Mouse (Mus musculus) cerebellum, postnatal 14 days (tissue): ENCODE data around the gene Lrrc29.

Experiments used
- DNase-seq, 2 experiments: peaks; one replicate each; pipeline ENCODE4 v3.0.0; 2021; ENCODE audit warnings: mixed read lengths in 2 of 2

Lrrc29 gene

GRCm38 (mm10) chr8:105326141-105326672 is at the start of gene Lrrc29, which contains the start of gene Tmem208:
TSS of gene Lrrc29 (minus strand) at chr8:105326278.
TSS of gene Tmem208 (plus strand) at chr8:105326354.
- peak; percentile 99 for DNase-seq

GRCm38 (mm10) chr8:105374513-105374966 is 48.5 kb upstream of the Lrrc29 start:
- DNase-seq, result peak in 1 of 2 experiments; percentile 73

GRCm38 (mm10) chr8:105373032-105373431 is 47.0 kb upstream of the Lrrc29 start, which contains the start of gene Plekhg4:
TSS of gene Plekhg4 (plus strand) at chr8:105373274.
- no peak for DNase-seq

GRCm38 (mm10) chr8:105372473-105372872 is 46.4 kb upstream of the Lrrc29 start:
- peak; percentile 59 for DNase-seq

- peak in 1 of 2 experiments; percentile 64 for DNase-seq
Observed at GRCm38 (mm10) chr8:105367107-105367506, 41.0 kb upstream of the Lrrc29 start.

GRCm38 (mm10) chr8:105361751-105362702 is 35.9 kb upstream of the Lrrc29 start:
- DNase-seq, result no peak

GRCm38 (mm10) chr8:105359646-105360045 is 33.6 kb upstream of the Lrrc29 start:
- DNase-seq, result peak; percentile 55 to 60

GRCm38 (mm10) chr8:105359208-105359607 is 33.1 kb upstream of the Lrrc29 start:
- no peak for DNase-seq

- DNase-seq, result no peak
Observed at GRCm38 (mm10) chr8:105356681-105357080, 30.6 kb upstream of the Lrrc29 start.

GRCm38 (mm10) chr8:105355179-105356024 is 29.3 kb upstream of the Lrrc29 start:
- DNase-seq, result no peak

- DNase-seq, result no peak
Observed at GRCm38 (mm10) chr8:105354549-105354948, 28.5 kb upstream of the Lrrc29 start.

- DNase-seq, result peak; percentile 78 to 82
Observed at GRCm38 (mm10) chr8:105353583-105354135, 27.6 kb upstream of the Lrrc29 start.

GRCm38 (mm10) chr8:105350186-105350585 is 24.1 kb upstream of the Lrrc29 start:
- DNase-seq, result peak in 1 of 2 experiments; percentile 50

GRCm38 (mm10) chr8:105349096-105349771 is 23.2 kb upstream of the Lrrc29 start:
- peak; percentile 76 to 80 for DNase-seq

GRCm38 (mm10) chr8:105348450-105349095 is 22.5 kb upstream of the Lrrc29 start, which contains the start of gene Slc9a5:
TSS of gene Slc9a5 (plus strand) at chr8:105348843.
- peak; percentile 76 to 82 for DNase-seq

- DNase-seq, result peak; percentile 91 to 95
Observed at GRCm38 (mm10) chr8:105347428-105348221, 21.5 kb upstream of the Lrrc29 start, which contains the start of gene Fhod1. TSS of gene Fhod1 (minus strand) at chr8:105347953.

- DNase-seq, result peak; percentile 35 to 44
Observed at GRCm38 (mm10) chr8:105346611-105347427, 20.7 kb upstream of the Lrrc29 start.

GRCm38 (mm10) chr8:105345061-105345975 is 19.2 kb upstream of the Lrrc29 start:
- no peak for DNase-seq
